Mouse (Mus musculus) kidney, adult 2 months (tissue): ENCODE data around the gene Ppfia3. TPM values are rescaled to one million over a fixed set of nuclear protein-coding genes. Genes with fewer than 3 reads are reported as not detected.

Experiments
- DNase-seq: peaks from one replicate; pipeline ENCODE4 v3.0.0; 2021
- H3K27ac ChIP-seq: fragments of 200-500 bp; 2 replicates; pipeline ENCODE4 v1.5.1; 2012; ENCODE audit warnings: low read depth, low read length, control low read depth, inconsistent platforms; ENCODE audit not compliant: insufficient read depth
- H3K27me3 ChIP-seq: fragments of 200-500 bp; replicated peaks from 2 replicates; pipeline ENCODE4 v1.6.1; 2012; ENCODE audit warnings: mild to moderate bottlenecking, moderate library complexity, low read length, inconsistent platforms; ENCODE audit not compliant: control insufficient read depth, insufficient read depth
- H3K36me3 ChIP-seq: fragments of 200-500 bp; 2 replicates; pipeline ENCODE4 v1.6.1; 2012; ENCODE audit warnings: mild to moderate bottlenecking, moderate library complexity, low read length, inconsistent platforms; ENCODE audit not compliant: control insufficient read depth, insufficient read depth
- H3K4me1 ChIP-seq: fragments of 200-500 bp; 2 replicates; pipeline ENCODE4 v1.6.1; 2011; ENCODE audit warnings: low read length; ENCODE audit not compliant: control insufficient read depth, insufficient read depth
- H3K4me3 ChIP-seq: fragments of 200-500 bp; 2 replicates; pipeline ENCODE4 v1.5.1; 2011; ENCODE audit warnings: mild to moderate bottlenecking, low read depth, low read length, control low read depth; ENCODE audit not compliant: insufficient read depth
- CTCF ChIP-seq: fragments of 200-500 bp; conservative IDR thresholded peaks from 2 replicates; pipeline ENCODE4 v1.5.1; 2011; ENCODE audit warnings: low read depth, mild to moderate bottlenecking, control low read depth, low read length, moderate library complexity, mixed read lengths; ENCODE audit not compliant: insufficient read depth, insufficient read length
- POLR2A ChIP-seq: fragments of 200-500 bp; IDR thresholded peaks from one replicate; pipeline ENCODE4 v1.6.1; 2011; ENCODE audit warnings: low read depth, low read length, control low read depth
- WGBS: fragments of 180-500 bp; shearing (Covaris S2); methylation state at CpG from one replicate; pipeline ENCODE4 v1.1.7; 2018; 5-methylcytosine and 5-hydroxymethylcytosine counted together
- polyA plus RNA-seq: library from polyadenylated mRNA; depleted of rRNA; stranded (reverse); fragments of >200 nt; gene quantifications from 2 replicates; pipeline ENCODE4 v1.2.3, GENCODE M21; 2012; rRNA removed

Gene Ppfia3
- polyA plus RNA-seq = 0.50 and 0.64 TPM in 2 replicates

DNA sequence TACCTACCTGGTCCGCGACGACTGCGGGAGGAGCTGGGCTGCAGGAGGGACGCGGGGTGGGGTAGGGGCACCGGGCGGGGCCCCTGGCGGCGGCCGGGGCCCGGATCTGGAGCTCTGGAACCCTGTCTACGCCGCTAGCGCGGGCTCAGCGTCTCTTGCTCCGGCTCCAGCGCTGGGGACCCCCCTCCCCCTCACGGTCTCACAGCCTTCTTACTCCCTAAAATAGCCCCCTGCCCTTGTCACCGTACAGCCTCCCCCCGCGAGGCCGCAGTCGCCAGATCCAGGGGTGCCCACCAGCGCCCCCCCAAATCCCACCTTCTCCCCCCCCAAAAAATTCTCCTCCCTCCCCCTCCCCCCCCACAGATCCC is at the start of gene Ppfia3:
Gene Ppfia3, minus strand, starts transcription at position 368 of the 368 bp plus-strand sequence.
- H3K36me3 ChIP-seq = no peaks in the 10 kb centered on the region
- no peaks in the 10 kb centered on the region; the same call in 1 of the 2 replicates for H3K4me1 ChIP-seq
- peak within 1 kb of the TSS; percentile 53 for H3K4me3 ChIP-seq
- H3K27ac ChIP-seq = no peak within 1 kb of the TSS
- DNase-seq = no peak
- H3K27me3 ChIP-seq = no peaks in the 10 kb centered on the region
- 2% methylated on average over 25 of the region's 26 CpGs for WGBS
- TF ChIP-seq CTCF = no peak

DNA sequence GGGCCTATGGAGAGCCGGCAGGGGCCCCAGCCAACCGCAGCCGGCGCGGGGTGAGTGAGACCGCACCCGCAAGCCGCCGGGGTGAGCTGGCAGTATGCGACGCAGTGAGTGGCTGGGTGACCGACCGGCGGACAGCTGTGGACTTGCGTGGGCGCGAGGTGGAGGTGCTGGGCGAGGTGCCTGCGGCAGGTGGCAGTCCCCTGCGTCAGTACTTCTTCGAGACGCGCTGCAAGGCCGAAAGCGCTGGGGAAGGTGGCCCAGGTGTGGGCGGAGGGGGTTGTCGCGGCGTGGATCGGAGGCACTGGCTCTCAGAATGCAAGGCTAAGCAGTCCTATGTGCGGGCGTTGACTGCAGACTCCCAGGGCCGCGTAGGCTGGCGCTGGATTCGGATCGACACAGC is 48.8 kb upstream of the Ppfia3 start:
- 41% methylated on average over 37 of the region's 37 CpGs for WGBS
- Histone ChIP-seq H3K27me3 (no peaks in the 10 kb centered on the region), H3K4me3 (no peak overlapping the region), H3K4me1 (no peaks in the 10 kb centered on the region; the same call in 1 of the 2 replicates), H3K36me3 (no peaks in the 10 kb centered on the region), H3K27ac (no peak overlapping the region)
- DNase-seq = no peak
- no peak for TF ChIP-seq CTCF
- TF ChIP-seq POLR2A = no peak

DNA sequence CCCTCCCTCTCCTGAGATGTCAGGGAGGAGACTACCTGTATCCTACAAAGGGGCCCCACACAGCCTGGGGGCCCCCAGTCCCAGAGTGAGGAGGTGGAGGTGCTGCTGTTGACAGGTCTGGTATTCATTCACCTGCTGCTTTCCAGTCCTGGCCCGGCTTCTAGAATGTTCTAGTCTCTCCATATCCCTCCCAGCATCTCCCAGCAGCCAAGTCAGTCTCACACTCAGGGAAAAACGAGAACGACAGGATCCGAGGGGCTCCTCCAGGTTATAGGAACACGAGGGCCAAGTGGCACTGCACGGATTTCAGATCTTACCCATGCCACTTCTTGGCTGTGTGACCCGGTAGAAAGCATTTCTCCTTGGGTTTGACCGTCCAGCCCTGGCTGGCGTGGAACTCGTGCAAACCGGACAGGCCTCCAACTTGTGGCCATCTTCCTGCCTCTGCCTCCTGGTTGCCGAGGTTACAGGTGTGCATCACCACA is 48.0 kb upstream of the Ppfia3 start:
- no peaks in the 10 kb centered on the region for H3K36me3 ChIP-seq

DNA sequence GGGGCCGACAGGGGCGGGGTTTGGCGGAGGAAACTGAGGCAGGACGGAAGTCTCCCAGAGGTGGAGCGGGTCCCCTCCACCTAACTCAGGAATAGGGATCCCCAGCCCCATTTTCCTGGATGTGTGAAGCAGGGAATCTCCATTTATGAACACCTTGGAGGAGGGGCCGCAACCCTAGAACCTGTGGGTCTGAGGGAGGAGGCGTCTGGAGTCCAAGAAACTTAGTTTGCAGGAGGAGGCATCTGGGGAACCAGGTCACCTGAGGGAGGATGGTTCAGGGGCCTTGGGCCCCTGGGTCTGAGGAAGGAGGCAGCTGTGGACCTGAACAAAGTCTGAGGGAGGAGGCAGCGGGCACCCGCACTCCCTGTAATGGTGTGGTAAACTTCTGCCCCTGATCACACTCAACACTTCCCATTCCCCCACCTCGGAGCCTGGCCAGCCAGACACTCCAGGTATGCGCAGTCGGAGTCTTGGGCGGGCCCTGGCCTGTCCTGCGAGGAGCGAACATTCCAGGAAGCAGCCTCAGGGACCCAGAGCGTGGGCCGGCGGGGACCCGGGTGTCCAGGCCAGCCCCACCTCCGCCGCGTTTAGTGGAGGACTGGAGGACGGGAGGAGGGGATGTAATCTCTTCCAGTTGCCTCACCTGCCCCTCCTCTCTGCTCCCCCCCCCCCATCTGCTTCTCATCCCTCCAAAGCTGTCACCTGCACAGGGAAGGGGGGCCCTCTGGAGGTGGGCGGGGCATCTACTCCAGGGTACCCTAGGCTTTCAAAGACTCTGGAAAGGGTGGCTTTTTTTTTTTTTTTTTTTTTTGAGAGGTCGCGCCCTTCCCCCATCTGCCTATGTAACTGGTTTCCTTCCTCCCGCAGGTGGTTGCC is 47.3 kb upstream of the Ppfia3 start:
- Histone ChIP-seq H3K36me3 (no peaks in the 10 kb centered on the region), H3K27ac (no peak overlapping the region), H3K27me3 (no peaks in the 10 kb centered on the region), H3K4me1 (no peaks in the 10 kb centered on the region; the same call in 1 of the 2 replicates), H3K4me3 (peak overlapping the region; percentile 38)
- no peak for TF ChIP-seq CTCF
- TF ChIP-seq POLR2A = no peak
- no peak for DNase-seq
- WGBS = 3% methylated on average over 27 of the region's 27 CpGs

More for the DNA sequence above, 48.0 kb upstream of the Ppfia3 start:
- Histone ChIP-seq H3K27me3 (no peaks in the 10 kb centered on the region), H3K27ac (no peak overlapping the region), H3K4me1 (no peaks in the 10 kb centered on the region; the same call in 1 of the 2 replicates), H3K4me3 (no peak overlapping the region)
- WGBS = 47% methylated on average over 12 of the region's 12 CpGs
- DNase-seq = no peak
- no peak for TF ChIP-seq CTCF
- no peak for TF ChIP-seq POLR2A

DNA sequence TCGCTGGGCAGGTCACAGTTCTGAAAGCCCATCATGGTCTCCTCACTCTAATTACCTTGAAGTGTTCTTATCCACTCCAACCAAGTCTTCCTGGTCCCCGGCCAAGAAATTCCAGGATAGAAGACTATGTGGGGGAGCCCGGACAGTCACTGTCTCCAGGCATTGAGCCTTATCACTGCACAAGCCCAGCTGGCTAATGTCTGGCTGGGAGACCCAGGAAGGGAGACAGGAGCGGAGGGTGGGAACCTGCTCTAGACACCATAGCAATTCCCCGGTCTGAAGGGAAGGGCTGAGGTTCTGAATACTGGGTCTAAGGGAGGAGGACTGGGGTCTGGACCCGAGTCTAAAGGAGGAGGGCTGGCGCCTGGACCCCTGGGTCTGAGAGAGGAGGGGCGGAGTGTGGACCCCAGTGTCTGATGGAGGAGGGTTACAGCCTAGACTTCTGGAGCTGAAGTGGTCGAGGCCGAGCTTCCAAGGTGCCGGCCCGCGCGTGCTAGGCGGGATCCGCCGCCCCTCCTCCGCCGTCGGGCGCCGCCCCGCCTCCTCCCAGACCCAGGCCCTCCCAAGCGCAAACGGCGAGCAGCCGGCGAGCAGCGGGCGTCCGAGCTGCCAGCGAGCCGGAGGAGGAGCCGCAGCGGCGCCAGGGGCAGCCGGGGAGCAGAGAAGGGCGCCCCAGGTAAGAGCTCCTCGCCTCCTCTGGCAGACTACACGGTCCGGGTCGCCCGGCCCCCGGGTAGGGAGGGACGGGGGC is 46.5 kb upstream of the Ppfia3 start, which contains the start of gene Ntf5:
Gene Ntf5, plus strand, starts transcription at position 583 of the 751 bp plus-strand sequence.
- WGBS = 4% methylated on average over 45 of the region's 45 CpGs
- Histone ChIP-seq H3K36me3 (no peaks in the 10 kb centered on the region), H3K27ac (no peak within 1 kb of the TSS), H3K27me3 (no peaks in the 10 kb centered on the region), H3K4me3 (peak within 1 kb of the TSS; percentile 38), H3K4me1 (no peaks in the 10 kb centered on the region; the same call in 1 of the 2 replicates)
- peak; percentile 27 for DNase-seq
- TF ChIP-seq CTCF (no peak), POLR2A (no peak)

DNA sequence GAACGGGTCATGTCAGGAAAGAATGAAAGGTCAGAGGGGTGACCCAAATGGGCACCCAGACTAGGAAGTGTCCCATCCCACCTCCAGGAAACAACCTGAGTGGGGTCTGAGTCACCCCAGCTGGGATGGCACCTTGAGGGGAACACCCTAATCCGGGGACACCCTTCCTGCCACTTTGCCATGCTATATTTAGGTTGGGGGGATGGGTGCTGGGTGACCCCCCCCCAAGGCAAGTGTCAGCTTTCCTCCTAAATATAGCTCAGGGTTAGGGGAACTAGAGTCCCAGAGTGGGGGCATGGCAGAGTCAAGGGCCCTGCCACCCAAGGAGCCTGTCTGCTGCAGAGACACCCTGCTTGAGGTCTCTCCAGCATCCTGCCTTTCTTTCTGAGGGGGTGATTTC is 45.6 kb upstream of the Ppfia3 start:
- H3K27ac ChIP-seq = no peak overlapping the region
- H3K27me3 ChIP-seq = no peaks in the 10 kb centered on the region
- 78% methylated on average over 2 of the region's 2 CpGs for WGBS

More for the DNA sequence above, 45.6 kb upstream of the Ppfia3 start:
- DNase-seq = no peak
- H3K36me3 ChIP-seq = no peaks in the 10 kb centered on the region
- H3K4me3 ChIP-seq = no peak overlapping the region
- no peaks in the 10 kb centered on the region; the same call in 1 of the 2 replicates for H3K4me1 ChIP-seq
- no peak for TF ChIP-seq POLR2A
- TF ChIP-seq CTCF = no peak
